Mouse (Mus musculus) adrenal gland, postnatal 25 days (tissue): ENCODE measurements around the gene 1700086D15Rik. TPM values are rescaled to one million over a fixed set of nuclear protein-coding genes. Genes with fewer than 3 reads are reported as not detected.

Experiments
- DNase-seq: peaks from one replicate; pipeline ENCODE4 v3.0.0; 2021; ENCODE audit warnings: mixed read lengths
- total RNA-seq: library from RNA; stranded (reverse); gene quantifications from 2 replicates; pipeline ENCODE4 v1.2.3, GENCODE M21; 2021

The 1700086D15Rik gene
- total RNA-seq, 1 experiment from 2014 or later: not detected

- DNase-seq: no peak
Measured at GRCm38 (mm10) chr11:65135251-65135739, 24.4 kb downstream of the 1700086D15Rik start.

DNA sequence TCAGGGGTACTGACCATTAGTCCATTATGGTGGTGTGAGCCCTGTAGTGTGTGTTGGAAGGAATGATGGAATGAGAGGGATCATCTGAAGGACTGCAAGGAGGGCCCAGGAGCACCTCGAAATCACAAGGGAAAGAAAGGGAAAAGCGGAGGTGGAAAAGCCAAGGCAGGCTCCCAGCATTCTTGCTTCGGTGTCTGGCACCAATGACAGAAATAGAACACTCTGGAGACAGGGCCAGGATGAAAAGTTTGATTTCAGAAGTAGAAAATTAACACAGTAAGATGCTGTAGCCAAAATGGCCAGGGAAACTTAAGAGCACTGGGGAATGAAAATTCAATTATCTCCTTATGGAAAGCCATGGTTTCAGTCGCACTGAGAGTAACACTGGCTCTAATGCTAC is 26.0 kb downstream of the 1700086D15Rik start:
- DNase-seq: no peak

- DNase-seq: no peak
Measured at GRCm38 (mm10) chr11:65129110-65129509, 30.6 kb downstream of the 1700086D15Rik start.

- peak; percentile 33 for DNase-seq
Measured at GRCm38 (mm10) chr11:65128666-65129065, 31.0 kb downstream of the 1700086D15Rik start.

DNA sequence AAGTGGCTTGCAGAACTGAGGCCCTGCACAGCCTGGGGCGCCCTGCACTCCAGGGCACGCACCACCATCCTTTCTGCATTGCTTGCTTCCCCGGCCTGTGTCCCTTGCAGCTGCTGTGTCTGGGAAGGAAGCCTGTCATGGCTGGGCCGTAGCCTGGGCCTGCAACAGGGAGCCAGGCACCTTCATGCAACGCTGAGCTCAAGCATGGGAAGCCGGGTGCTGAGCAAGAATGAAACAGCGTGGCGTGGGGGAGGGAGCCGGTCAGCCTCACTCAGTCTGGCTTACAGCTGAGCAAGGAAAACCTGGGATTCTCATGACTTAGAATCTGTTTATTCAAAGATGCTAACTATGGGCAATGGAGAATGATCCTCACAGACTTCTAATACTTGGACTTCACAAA is 33.1 kb downstream of the 1700086D15Rik start:
- no peak for DNase-seq

DNA sequence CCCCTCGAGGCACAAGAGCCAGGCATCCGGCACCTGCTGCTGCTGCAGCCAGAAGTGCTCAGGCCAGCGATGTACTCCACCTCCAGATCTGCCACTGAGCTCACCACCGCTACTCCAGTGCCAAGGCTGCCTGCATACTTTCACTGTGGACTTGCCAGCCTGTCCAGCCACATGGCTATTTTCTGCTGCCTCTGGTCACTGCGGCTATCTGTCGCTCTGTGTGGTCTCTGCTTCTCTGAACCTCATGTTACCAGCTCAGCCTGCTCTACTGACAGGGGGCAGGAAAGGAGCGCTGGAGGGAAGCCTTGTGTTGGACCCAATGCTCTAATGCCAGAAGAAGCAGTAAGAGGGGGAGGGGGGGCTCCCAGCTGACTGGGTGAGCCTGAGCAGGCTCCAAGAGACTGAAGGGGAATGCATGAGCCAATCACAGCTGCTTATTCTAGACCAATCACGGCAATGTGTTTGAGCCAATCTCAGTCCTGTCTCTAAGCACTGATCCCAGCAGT is 34.7 kb downstream of the 1700086D15Rik start:
- DNase-seq: no peak

- no peak for DNase-seq
Measured at GRCm38 (mm10) chr11:65120276-65120675, 39.4 kb downstream of the 1700086D15Rik start.

GRCm38 (mm10) chr11:65115811-65116210 is 43.9 kb downstream of the 1700086D15Rik start:
- no peak for DNase-seq

DNA sequence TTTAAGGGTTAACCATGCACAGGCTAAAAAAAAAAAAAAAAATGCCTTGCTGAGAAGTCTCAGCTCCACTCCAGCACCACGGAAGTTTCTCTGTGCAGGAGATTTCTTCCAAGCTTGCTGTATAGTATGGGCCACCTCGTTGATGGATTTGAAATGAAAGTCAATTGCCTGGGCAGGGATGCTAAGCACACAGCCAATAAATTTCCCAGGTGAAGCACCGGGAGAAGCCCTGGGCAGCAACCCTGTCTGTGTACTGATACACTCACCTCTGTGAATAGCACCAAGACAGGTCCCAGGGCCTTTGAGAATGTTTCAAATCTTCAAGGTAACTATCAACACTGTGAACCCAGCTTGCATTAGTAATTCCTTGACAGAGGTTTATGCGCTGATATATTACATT is 47.6 kb downstream of the 1700086D15Rik start:
- no peak for DNase-seq

GRCm38 (mm10) chr11:65111651-65112050 is 48.0 kb downstream of the 1700086D15Rik start:
- no peak for DNase-seq

DNA sequence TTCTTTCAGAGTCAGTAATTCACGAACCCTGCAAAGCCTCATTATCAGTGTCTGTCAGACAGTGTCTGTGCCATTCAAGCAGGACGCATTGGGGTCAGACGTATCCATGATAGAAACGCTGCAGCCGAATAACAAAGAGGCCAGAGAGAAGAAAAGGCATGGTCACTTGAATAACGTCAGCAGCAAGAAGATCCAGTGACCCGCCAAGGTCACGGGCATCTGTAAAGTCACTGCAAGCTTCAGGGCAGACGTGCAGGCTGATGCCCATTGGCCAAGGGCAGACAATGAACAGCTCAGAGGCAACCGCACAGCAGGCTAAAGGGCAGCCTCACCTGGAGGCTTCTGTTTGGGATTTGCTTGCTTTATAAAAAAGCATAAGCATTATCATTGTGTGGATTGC is 49.6 kb downstream of the 1700086D15Rik start:
- no peak for DNase-seq

DNA sequence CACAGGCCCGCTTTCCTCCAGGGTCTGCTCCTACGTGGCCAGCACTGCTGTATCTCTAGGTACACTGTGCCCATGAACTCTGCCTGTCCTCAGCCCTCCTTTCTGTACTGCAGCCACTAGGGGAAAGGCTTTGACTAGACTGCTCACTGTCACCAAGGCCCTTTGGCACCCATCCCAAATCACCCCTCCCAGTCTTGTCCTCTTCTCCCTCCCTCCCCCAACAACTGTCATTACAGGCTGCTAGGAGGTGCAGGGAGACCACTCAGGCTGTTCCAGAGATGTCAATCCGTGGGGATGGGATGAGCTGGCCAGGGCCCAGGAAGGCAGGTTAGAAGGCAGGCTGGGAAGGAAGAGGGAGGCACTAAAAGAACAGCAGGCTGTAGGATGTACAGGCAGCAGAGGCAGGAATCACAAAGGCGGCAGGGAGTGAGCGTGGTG is 51.9 kb downstream of the 1700086D15Rik start:
- peak; percentile 35 for DNase-seq

DNA sequence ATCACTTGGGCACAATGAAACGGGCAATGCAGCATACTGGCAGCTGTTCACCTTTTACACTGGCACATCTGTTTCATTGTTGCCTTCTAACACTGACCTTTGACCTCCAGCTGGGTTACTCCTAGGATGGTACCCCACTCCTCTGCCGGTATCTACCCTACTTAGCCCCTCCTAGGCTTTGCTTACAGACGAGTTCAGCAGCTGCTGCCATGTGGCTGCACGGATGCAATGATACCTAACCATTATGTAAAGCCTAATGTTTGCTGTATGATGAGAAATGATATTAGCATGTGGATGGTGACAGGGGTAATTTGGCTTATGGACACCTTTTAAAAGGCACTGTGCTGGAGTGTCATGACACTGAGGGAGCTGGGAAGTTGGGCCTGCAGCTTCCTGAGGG is 52.5 kb downstream of the 1700086D15Rik start:
- DNase-seq: no peak

DNA sequence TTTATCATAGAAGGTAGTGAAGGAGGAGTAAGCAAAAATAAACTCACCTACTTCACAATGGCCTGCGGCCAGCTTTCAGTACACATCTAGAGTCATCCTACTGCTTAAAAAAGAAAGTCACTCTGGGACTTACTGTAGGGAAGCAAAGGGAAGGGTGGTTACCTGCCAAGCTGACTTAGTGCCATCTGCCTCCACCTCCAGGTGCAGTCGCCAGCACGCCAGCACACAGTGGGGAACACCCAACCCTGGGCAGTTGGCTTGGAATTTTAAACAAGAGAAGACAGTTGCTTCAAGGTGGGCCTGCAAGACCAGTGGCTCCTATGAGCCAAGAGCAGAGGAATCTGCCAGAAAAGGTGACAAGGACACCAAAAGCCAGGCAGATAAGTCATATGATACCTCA is 55.6 kb downstream of the 1700086D15Rik start:
- DNase-seq: no peak

Other genes with a start within 250 kb of the 1700086D15Rik start
- 38.1 and 53.4 TPM in 2 replicates for gene Elac2, start 180.9 kb downstream of the 1700086D15Rik start, total RNA-seq
- 7.8 and 8.4 TPM in 2 replicates for gene Arhgap44, start 3.1 kb upstream of the 1700086D15Rik start, total RNA-seq
- 0.15 and 0.29 TPM in 2 replicates for gene Myocd, start 110.1 kb upstream of the 1700086D15Rik start, total RNA-seq